Mouse (Mus musculus) stomach, embryonic 16.5 days (tissue): ENCODE results near the gene Rab11a. TPM values are rescaled to one million over a fixed set of nuclear protein-coding genes. Genes with fewer than 3 reads are reported as not detected.

ENCODE experiments used
- ATAC-seq: fragments of 200-750 bp; cut with Nextera tagmentation; 2 replicates; pipeline ENCODE4 v1.8.0; 2017; ENCODE audit warnings: moderate number of reproducible peaks, moderate TSS enrichment; ENCODE audit not compliant: insufficient read depth, low FRiP score
- H3K27ac ChIP-seq: fragments of 300-500 bp; sonication (generic); 2 replicates; pipeline ENCODE4 v1.5.1; 2014; ENCODE audit warnings: low read length
- H3K27me3 ChIP-seq: fragments of 300-500 bp; sonication (generic); 2 replicates; pipeline ENCODE4 v1.6.1; 2014; ENCODE audit warnings: low read length, control low read depth, mixed read lengths; ENCODE audit not compliant: control insufficient read depth, insufficient read depth
- H3K36me3 ChIP-seq: fragments of 300-500 bp; sonication (generic); 2 replicates; pipeline ENCODE4 v1.6.1; 2014; ENCODE audit warnings: low read length; ENCODE audit not compliant: control insufficient read depth, insufficient read depth
- H3K4me1 ChIP-seq: fragments of 300-500 bp; sonication (generic); 2 replicates; pipeline ENCODE4 v1.6.1; 2014; ENCODE audit warnings: low read length, control low read depth, mixed read lengths; ENCODE audit not compliant: control insufficient read depth, insufficient read depth
- H3K4me2 ChIP-seq: fragments of 300-500 bp; sonication (generic); 2 replicates; pipeline ENCODE4 v1.6.1; 2014; ENCODE audit warnings: low read depth, low read length, mixed read lengths
- H3K4me3 ChIP-seq: fragments of 300-500 bp; sonication (generic); replicated peaks from 2 replicates; pipeline ENCODE4 v1.5.1; 2014; ENCODE audit warnings: mild to moderate bottlenecking, low read length
- H3K9ac ChIP-seq: fragments of 300-500 bp; sonication (generic); 2 replicates; pipeline ENCODE4 v1.6.1; 2014; ENCODE audit warnings: low read length
- H3K9me3 ChIP-seq: fragments of 300-500 bp; sonication (generic); replicated peaks from 2 replicates; pipeline ENCODE4 v1.6.1; 2016; ENCODE audit warnings: low read length, control low read depth; ENCODE audit not compliant: control insufficient read depth
- WGBS: fragments of 180-500 bp; shearing (Covaris S2); extraction: QIAGEN DNeasy Blood & Tissue Kit; methylation state at CpG from one replicate; pipeline ENCODE4 v1.1.7; 2014; 5-methylcytosine and 5-hydroxymethylcytosine counted together
- polyA plus RNA-seq: library from polyadenylated mRNA; unstranded; fragments of >200 nt; fragmentation: Nextera tagmentation; extraction: Ambion mirVana; gene quantifications from 2 replicates; pipeline ENCODE4 v1.2.1, GENCODE M21; 2015

The Rab11a gene
- polyA plus RNA-seq, 1 experiment from 2014 or later = 535 TPM

DNA sequence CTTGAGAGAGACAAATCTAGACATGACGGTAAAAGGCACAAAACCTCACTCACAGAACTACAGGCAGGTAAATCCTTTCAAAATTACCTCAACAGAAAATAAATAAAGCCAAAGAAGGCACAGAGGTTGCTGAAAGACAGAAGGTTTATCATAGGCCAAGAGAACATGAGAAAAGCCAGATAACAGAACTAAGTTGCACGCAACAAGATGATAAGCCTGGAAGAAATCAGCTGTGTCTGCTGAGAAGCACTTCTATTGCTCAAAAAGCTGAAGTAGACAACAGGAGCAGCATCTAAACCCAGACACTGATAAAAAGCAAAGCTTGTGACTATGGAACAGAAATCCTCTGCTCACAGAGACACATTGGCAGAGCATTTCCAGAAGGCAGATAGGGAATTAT, 27.3 kb upstream of the Rab11a start:
- H3K4me3 ChIP-seq = no peak overlapping the region
- no peaks in the 10 kb centered on the region for H3K27me3 ChIP-seq
- no peaks in the 10 kb centered on the region for H3K4me1 ChIP-seq
- no peak for ATAC-seq
- H3K9me3 ChIP-seq = no peaks in the 10 kb centered on the region
- H3K36me3 ChIP-seq = no peaks in the 10 kb centered on the region
- 68% methylated on average over 2 of the region's 2 CpGs for WGBS
- H3K9ac ChIP-seq = no peak overlapping the region
- H3K4me2 ChIP-seq = no peak overlapping the region
- no peak overlapping the region for H3K27ac ChIP-seq

DNA sequence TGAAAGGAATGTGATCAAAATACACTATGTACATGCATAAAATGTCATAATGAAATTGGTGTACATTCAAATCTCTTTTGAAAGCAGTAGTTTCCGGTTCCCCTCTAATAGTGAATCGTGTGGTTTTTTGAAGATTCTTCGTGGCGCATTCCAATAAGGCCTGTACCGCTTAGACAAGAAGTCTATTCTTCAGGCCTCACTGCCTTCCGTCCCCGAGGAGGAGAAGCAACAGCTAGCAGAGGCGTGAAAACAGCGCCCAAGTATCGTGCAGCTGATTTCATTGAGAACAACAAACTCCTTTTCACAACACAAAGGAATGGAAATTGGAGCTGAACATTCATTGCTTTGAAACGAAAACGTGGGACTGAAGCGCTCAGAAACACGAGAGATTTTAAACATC, 20.5 kb upstream of the Rab11a start:
- no peak overlapping the region for H3K27ac ChIP-seq
- H3K9me3 ChIP-seq = no peaks in the 10 kb centered on the region
- H3K4me1 ChIP-seq = no peaks in the 10 kb centered on the region
- ATAC-seq = no peak
- H3K4me3 ChIP-seq = no peak overlapping the region
- H3K9ac ChIP-seq = no peak overlapping the region
- WGBS = 80% methylated on average over 14 of the region's 14 CpGs
- no peaks in the 10 kb centered on the region for H3K36me3 ChIP-seq
- no peaks in the 10 kb centered on the region for H3K27me3 ChIP-seq
- no peak overlapping the region for H3K4me2 ChIP-seq

DNA sequence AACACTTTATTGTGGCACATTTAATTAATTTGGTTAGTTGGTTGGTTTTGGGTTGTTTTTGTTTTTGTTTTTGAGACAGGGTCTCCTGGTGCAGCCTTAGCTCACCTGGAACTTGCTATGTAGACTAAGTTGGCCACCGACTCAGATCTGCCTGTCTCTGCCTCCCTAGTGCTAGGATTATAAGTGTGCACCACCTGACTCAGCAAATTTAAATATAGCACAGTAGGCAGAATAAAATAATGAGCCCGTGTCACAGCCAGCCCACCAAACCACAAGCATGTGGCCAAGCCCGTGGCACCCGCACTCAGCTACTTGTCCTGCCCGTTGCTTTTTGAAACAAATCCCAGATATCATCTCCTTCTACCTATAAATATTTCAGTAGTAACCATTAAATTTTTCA, 15.0 kb upstream of the Rab11a start:
- Histone ChIP-seq H3K36me3 (no peaks in the 10 kb centered on the region), H3K9ac (no peak overlapping the region), H3K4me1 (no peaks in the 10 kb centered on the region), H3K4me3 (no peak overlapping the region), H3K27me3 (no peaks in the 10 kb centered on the region), H3K9me3 (0 out of 2 replicates have a peak, but pooled peaks cover 2% of the 10 kb centered on the region), H3K27ac (no peak overlapping the region), H3K4me2 (no peak overlapping the region)
- 91% methylated on average over 5 of the region's 5 CpGs for WGBS
- no peak for ATAC-seq

- H3K4me2 ChIP-seq = no peak overlapping the region
- no peak overlapping the region for H3K9ac ChIP-seq
- no peak for ATAC-seq
- no peaks in the 10 kb centered on the region for H3K4me1 ChIP-seq
- no peaks in the 10 kb centered on the region for H3K36me3 ChIP-seq
- WGBS = 76% methylated on average over 6 of the region's 6 CpGs
- no peak overlapping the region for H3K27ac ChIP-seq
- H3K9me3 ChIP-seq = 0 out of 2 replicates have a peak, but pooled peaks cover 2% of the 10 kb centered on the region
- H3K27me3 ChIP-seq = no peaks in the 10 kb centered on the region
- no peak overlapping the region for H3K4me3 ChIP-seq
These were observed 11.8 kb upstream of the Rab11a start for GRCm38 (mm10) chr9:64749314-64749713.

GRCm38 (mm10) chr9:64747735-64748134, 10.2 kb upstream of the Rab11a start:
- H3K9me3 ChIP-seq = 0 out of 2 replicates have a peak, but pooled peaks cover 2% of the 10 kb centered on the region
- no peak overlapping the region for H3K9ac ChIP-seq
- no peaks in the 10 kb centered on the region for H3K36me3 ChIP-seq
- no peak overlapping the region for H3K4me3 ChIP-seq
- no peaks in the 10 kb centered on the region for H3K27me3 ChIP-seq
- ATAC-seq = no peak
- H3K27ac ChIP-seq = no peak overlapping the region
- no peak overlapping the region for H3K4me2 ChIP-seq
- H3K4me1 ChIP-seq = no peaks in the 10 kb centered on the region
- WGBS = 68% methylated on average over 4 of the region's 4 CpGs

- Histone ChIP-seq H3K9me3 (no peaks in the 10 kb centered on the region), H3K4me2 (no peak overlapping the region), H3K9ac (no peak overlapping the region), H3K4me1 (no peaks in the 10 kb centered on the region), H3K27ac (no peak overlapping the region), H3K4me3 (no peak overlapping the region), H3K27me3 (no peaks in the 10 kb centered on the region), H3K36me3 (no peaks in the 10 kb centered on the region)
- no peak for ATAC-seq
- WGBS = 45% methylated on average over 1 of the region's 1 CpGs
These were observed 4.9 kb upstream of the Rab11a start for GRCm38 (mm10) chr9:64742453-64742852.

DNA sequence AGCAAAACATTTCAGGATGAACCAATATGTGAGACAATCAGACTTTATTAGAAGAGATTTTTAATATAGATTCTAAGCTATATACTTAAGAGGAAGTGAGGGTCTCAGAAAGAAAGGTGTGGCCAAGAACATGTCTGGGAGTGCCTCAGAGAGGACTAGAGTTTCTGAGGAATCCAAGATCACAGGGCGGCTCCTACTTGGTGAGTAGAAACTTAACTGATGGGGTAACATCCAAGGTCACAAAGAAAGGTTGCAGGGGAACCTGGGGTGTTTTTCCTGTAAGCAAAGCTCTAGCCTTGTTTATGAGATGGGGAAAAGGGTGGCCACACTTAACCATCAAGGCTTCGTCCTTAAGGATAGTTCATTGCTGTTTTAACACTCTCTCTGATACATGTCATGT, 1.4 kb upstream of the Rab11a start:
- WGBS = 79% methylated on average over 2 of the region's 2 CpGs
- H3K27me3 ChIP-seq = no peaks in the 10 kb centered on the region
- ATAC-seq = no peak

DNA sequence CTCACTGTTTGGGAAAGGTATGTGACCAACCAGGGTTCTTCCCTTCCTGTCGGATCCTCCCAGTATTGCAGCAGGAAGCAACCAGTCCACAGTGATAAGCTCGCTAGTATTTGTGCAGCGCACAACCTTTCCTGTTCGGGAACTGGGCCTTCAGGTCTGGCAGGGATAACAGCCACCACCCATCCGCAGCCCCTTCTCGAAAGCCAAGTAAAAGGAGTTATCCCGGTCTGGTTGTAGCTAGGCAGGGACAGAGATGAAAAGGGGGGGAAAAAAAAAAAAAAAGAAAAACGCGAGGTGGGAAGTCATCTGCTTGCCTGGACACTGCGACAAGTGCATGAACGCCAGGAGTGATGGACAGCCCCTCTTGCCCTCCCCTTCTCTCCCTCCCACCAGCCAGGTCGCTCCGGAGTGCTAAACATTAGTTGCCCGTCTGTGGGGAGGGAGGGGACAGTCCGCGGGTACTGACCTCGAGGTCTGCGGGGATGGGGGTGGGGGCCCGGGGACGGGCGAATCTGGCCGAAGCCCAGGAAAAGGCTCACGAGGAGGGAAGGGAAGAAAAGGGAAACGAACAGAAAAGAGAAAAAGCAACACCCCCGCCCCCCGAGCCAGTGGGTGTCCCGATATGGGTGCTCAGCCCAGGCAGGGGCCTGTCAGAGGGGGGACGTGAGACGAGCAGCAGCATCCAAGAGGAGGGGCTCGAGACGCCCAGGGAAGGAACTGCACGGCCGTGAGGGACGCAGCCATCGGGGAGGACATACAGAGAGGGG, 736 bp downstream of the Rab11a start:
- Histone ChIP-seq H3K4me1 (peaks cover 7% of the 10 kb centered on the region; the same call in 1 of the 2 replicates), H3K9ac (peak overlapping the region; percentile 86)

More for the DNA sequence above, 1.4 kb upstream of the Rab11a start:
- peaks cover 7% of the 10 kb centered on the region; the same call in 1 of the 2 replicates for H3K4me1 ChIP-seq
- no peak overlapping the region for H3K9ac ChIP-seq
- no peaks in the 10 kb centered on the region for H3K36me3 ChIP-seq
- H3K9me3 ChIP-seq = no peaks in the 10 kb centered on the region
- no peak overlapping the region for H3K4me2 ChIP-seq
- no peak overlapping the region for H3K4me3 ChIP-seq
- no peak overlapping the region for H3K27ac ChIP-seq

DNA sequence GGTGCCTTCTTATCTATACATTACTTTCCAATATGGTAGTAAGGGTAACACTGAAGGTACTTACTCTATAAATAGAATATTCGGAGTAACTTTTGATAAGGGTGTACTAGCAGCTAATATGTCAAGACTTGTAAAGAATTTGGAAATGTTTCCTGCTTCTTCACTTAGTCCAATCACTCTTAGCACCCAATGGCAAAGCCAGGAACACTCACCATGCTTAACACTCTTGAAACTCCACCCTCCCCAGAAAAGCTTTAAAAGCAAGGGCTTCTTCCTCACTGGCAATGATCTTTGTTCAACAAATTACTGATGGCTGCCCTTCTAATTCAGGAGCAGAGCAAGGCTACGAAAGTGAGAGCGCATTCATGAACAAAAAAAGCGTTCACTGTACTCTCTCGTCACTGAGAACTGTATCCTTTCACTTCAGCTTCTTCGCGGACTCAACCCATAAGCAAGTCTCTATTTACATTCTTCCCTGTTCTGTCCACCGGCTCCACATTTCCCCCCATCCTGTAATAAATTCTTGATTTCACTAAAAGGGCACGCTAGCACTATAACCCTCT, 1.4 kb downstream of the Rab11a start:
- Histone ChIP-seq H3K9ac (peak overlapping the region; percentile 86), H3K4me1 (peaks cover 9% of the 10 kb centered on the region; the same call in 1 of the 2 replicates), H3K4me3 (peak overlapping the region; percentile 77), H3K4me2 (peak overlapping the region; percentile 56), H3K27ac (peak overlapping the region; percentile 91), H3K27me3 (no peaks in the 10 kb centered on the region), H3K9me3 (no peaks in the 10 kb centered on the region), H3K36me3 (no peaks in the 10 kb centered on the region)
- 7% methylated on average over 9 of the region's 9 CpGs for WGBS
- ATAC-seq = no peak

More for the DNA sequence above, 736 bp downstream of the Rab11a start:
- WGBS = under 1% methylated on average over 34 of the region's 35 CpGs
- Histone ChIP-seq H3K27ac (peak overlapping the region; percentile 91), H3K4me2 (peak overlapping the region; percentile 56), H3K9me3 (no peaks in the 10 kb centered on the region), H3K36me3 (no peaks in the 10 kb centered on the region), H3K27me3 (no peaks in the 10 kb centered on the region), H3K4me3 (peak overlapping the region; percentile 77)
- ATAC-seq = peak; percentile 71
